Mouse (Mus musculus): ENCODE results near the gene Pdap1. TPM values are rescaled to one million over a fixed set of nuclear protein-coding genes. Genes with fewer than 3 reads are reported as not detected.
"Not testable (repeated sequence)": the region's sequence is repeated elsewhere in the genome, so short reads cannot be mapped to it uniquely, and the experiment has no call there.

Pdap1 gene
- polyA plus RNA-seq, 1 experiment from 2014 or later, result 114 TPM

- H3K4me3 ChIP-seq (ENCODE audit: low read depth, low read length), result no peak overlapping the region
- no peaks in the 10 kb centered on the region for H3K9me3 ChIP-seq (replicated peaks; ENCODE audit: control insufficient read depth, low read length, poor library complexity, severe bottlenecking)
- WGBS, result 94% methylated on average over 14 of the region's 14 CpGs
- no peak overlapping the region for H3K9ac ChIP-seq (ENCODE audit: low read depth, low read length)
- no peak overlapping the region for H3K4me2 ChIP-seq (ENCODE audit: low read length)
- ATAC-seq, result no peak
- peaks cover 9% of the 10 kb centered on the region for H3K4me1 ChIP-seq (ENCODE audit: control insufficient read depth, insufficient read depth, low read length)
- peaks cover 41% of the 10 kb centered on the region for H3K36me3 ChIP-seq (ENCODE audit: control insufficient read depth, insufficient read depth, low read length)
- no peaks in the 10 kb centered on the region for H3K27me3 ChIP-seq (ENCODE audit: control insufficient read depth, insufficient read depth, low read depth, low read length)
- no peak overlapping the region for H3K27ac ChIP-seq (ENCODE audit: low read length)
These were observed 21.3 kb upstream of the Pdap1 start for GRCm38 (mm10) chr5:145161361-145161760.

GRCm38 (mm10) chr5:145152690-145153089, 12.7 kb upstream of the Pdap1 start:
- ATAC-seq, result no peak
- H3K9me3 ChIP-seq (replicated peaks; ENCODE audit: control insufficient read depth, low read length, poor library complexity, severe bottlenecking), result no peaks in the 10 kb centered on the region
- no peak overlapping the region for H3K4me3 ChIP-seq (ENCODE audit: low read depth, low read length)
- H3K36me3 ChIP-seq (ENCODE audit: control insufficient read depth, insufficient read depth, low read length), result peaks cover 62% of the 10 kb centered on the region
- no peaks in the 10 kb centered on the region for H3K4me1 ChIP-seq (ENCODE audit: control insufficient read depth, insufficient read depth, low read length)
- WGBS, result 97% methylated on average over 5 of the region's 5 CpGs
- no peak overlapping the region for H3K4me2 ChIP-seq (ENCODE audit: low read length)
- H3K27me3 ChIP-seq (ENCODE audit: control insufficient read depth, insufficient read depth, low read depth, low read length), result no peaks in the 10 kb centered on the region
- no peak overlapping the region for H3K27ac ChIP-seq (ENCODE audit: low read length)
- H3K9ac ChIP-seq (ENCODE audit: low read depth, low read length), result no peak overlapping the region

GRCm38 (mm10) chr5:145149294-145149693, 9.3 kb upstream of the Pdap1 start:
- 92% methylated on average over 6 of the region's 6 CpGs for WGBS
- H3K4me1 ChIP-seq (ENCODE audit: control insufficient read depth, insufficient read depth, low read length), result no peaks in the 10 kb centered on the region
- no peak for ATAC-seq
- no peak overlapping the region for H3K27ac ChIP-seq (ENCODE audit: low read length)
- no peak overlapping the region for H3K4me2 ChIP-seq (ENCODE audit: low read length)
- peaks cover 71% of the 10 kb centered on the region for H3K36me3 ChIP-seq (ENCODE audit: control insufficient read depth, insufficient read depth, low read length)
- H3K9me3 ChIP-seq (replicated peaks; ENCODE audit: control insufficient read depth, low read length, poor library complexity, severe bottlenecking), result no peaks in the 10 kb centered on the region
- no peaks in the 10 kb centered on the region for H3K27me3 ChIP-seq (ENCODE audit: control insufficient read depth, insufficient read depth, low read depth, low read length)
- H3K9ac ChIP-seq (ENCODE audit: low read depth, low read length), result no peak overlapping the region
- H3K4me3 ChIP-seq (ENCODE audit: low read depth, low read length), result no peak overlapping the region

GRCm38 (mm10) chr5:145147748-145148147, 7.7 kb upstream of the Pdap1 start:
- ATAC-seq, result no peak
- 96% methylated on average over 5 of the region's 5 CpGs for WGBS

DNA sequence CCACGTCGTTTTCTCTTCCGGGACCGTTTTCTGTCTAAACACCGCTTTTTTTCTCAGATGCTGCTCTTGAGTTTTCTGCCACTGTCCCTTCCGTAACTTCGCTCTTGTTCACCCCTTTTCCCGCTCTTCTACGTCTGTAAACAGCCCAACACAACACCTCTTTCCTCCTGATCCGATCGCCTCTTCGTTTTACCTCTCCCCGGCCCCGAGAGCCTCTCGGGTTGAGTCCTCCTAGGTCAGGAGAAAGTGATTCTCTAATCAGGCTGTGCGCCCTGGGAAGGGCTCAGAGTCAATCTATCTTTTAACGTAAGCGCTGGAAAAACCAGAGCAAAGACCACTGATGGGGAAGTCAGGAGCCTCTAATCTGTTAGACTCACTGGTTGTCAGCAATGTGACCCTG, 573 bp upstream of the Pdap1 start:
- Histone ChIP-seq H3K27me3 (ENCODE audit: control insufficient read depth, insufficient read depth, low read depth, low read length) (no peaks in the 10 kb centered on the region), H3K9ac (ENCODE audit: low read depth, low read length) (peak overlapping the region; percentile 76), H3K36me3 (ENCODE audit: control insufficient read depth, insufficient read depth, low read length) (peaks cover 21% of the 10 kb centered on the region), H3K4me3 (ENCODE audit: low read depth, low read length) (peak overlapping the region; percentile 83), H3K4me2 (ENCODE audit: low read length) (peak overlapping the region; percentile 89), H3K4me1 (ENCODE audit: control insufficient read depth, insufficient read depth, low read length) (peaks cover 25% of the 10 kb centered on the region), H3K9me3 (replicated peaks; ENCODE audit: control insufficient read depth, low read length, poor library complexity, severe bottlenecking) (no peaks in the 10 kb centered on the region), H3K27ac (ENCODE audit: low read length) (peak overlapping the region; percentile 97)
- WGBS, result under 1% methylated on average over 18 of the region's 18 CpGs
- no peak for ATAC-seq

More at GRCm38 (mm10) chr5:145147748-145148147, 7.7 kb upstream of the Pdap1 start:
- H3K27me3 ChIP-seq (ENCODE audit: control insufficient read depth, insufficient read depth, low read depth, low read length), result no peaks in the 10 kb centered on the region
- H3K36me3 ChIP-seq (ENCODE audit: control insufficient read depth, insufficient read depth, low read length), result peaks cover 76% of the 10 kb centered on the region
- no peak overlapping the region for H3K4me3 ChIP-seq (ENCODE audit: low read depth, low read length)
- no peak overlapping the region for H3K27ac ChIP-seq (ENCODE audit: low read length)
- H3K9me3 ChIP-seq (replicated peaks; ENCODE audit: control insufficient read depth, low read length, poor library complexity, severe bottlenecking), result no peaks in the 10 kb centered on the region
- no peak overlapping the region for H3K4me2 ChIP-seq (ENCODE audit: low read length)
- no peaks in the 10 kb centered on the region for H3K4me1 ChIP-seq (ENCODE audit: control insufficient read depth, insufficient read depth, low read length)
- H3K9ac ChIP-seq (ENCODE audit: low read depth, low read length), result no peak overlapping the region

DNA sequence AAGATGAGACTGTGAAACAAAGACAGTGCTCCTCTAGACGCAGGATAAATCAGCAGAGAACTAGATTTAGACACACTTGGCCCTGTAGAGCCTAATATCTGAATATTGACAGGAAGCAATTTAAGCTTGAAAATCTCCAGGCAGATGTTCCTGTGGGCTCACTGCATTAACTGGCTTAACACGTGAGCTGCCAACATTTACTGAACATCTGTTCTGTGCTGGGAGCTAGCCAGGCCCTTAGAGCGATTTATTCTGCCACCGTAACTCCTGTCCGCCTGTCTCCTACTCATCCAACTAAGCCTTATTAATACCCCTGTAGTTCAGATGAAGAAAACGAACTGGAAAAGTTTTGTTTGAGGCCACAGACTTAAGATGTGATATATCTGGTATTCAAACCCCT, 1.2 kb downstream of the Pdap1 start:
- Histone ChIP-seq H3K9me3 (replicated peaks; ENCODE audit: control insufficient read depth, low read length, poor library complexity, severe bottlenecking) (no peaks in the 10 kb centered on the region), H3K27me3 (ENCODE audit: control insufficient read depth, insufficient read depth, low read depth, low read length) (no peaks in the 10 kb centered on the region), H3K36me3 (ENCODE audit: control insufficient read depth, insufficient read depth, low read length) (peaks cover 22% of the 10 kb centered on the region), H3K4me1 (ENCODE audit: control insufficient read depth, insufficient read depth, low read length) (peaks cover 25% of the 10 kb centered on the region), H3K9ac (ENCODE audit: low read depth, low read length) (peak overlapping the region; percentile 76), H3K27ac (ENCODE audit: low read length) (no peak overlapping the region), H3K4me3 (ENCODE audit: low read depth, low read length) (peak overlapping the region; percentile 83), H3K4me2 (ENCODE audit: low read length) (peak overlapping the region; percentile 89)
- 13% methylated on average over 6 of the region's 6 CpGs for WGBS
- ATAC-seq, result no peak

- not testable (repeated sequence) for H3K9me3 ChIP-seq (replicated peaks; ENCODE audit: control insufficient read depth, low read length, poor library complexity, severe bottlenecking); ATAC-seq; H3K4me2 ChIP-seq (ENCODE audit: low read length); H3K27ac ChIP-seq (ENCODE audit: low read length); H3K27me3 ChIP-seq (ENCODE audit: control insufficient read depth, insufficient read depth, low read depth, low read length); H3K4me3 ChIP-seq (ENCODE audit: low read depth, low read length); H3K4me1 ChIP-seq (ENCODE audit: control insufficient read depth, insufficient read depth, low read length); H3K9ac ChIP-seq (ENCODE audit: low read depth, low read length)
- peaks cover 53% of the 10 kb centered on the region for H3K36me3 ChIP-seq (ENCODE audit: control insufficient read depth, insufficient read depth, low read length)
- 86% methylated on average over 6 of the region's 6 CpGs for WGBS
These were observed 6.8 kb downstream of the Pdap1 start for GRCm38 (mm10) chr5:145133275-145133674.

GRCm38 (mm10) chr5:145130995-145131394, 9.0 kb downstream of the Pdap1 start:
- H3K36me3 ChIP-seq (ENCODE audit: control insufficient read depth, insufficient read depth, low read length), result peaks cover 61% of the 10 kb centered on the region
- H3K27me3 ChIP-seq (ENCODE audit: control insufficient read depth, insufficient read depth, low read depth, low read length), result no peaks in the 10 kb centered on the region
- 93% methylated on average over 3 of the region's 3 CpGs for WGBS
- no peak overlapping the region for H3K27ac ChIP-seq (ENCODE audit: low read length)
- no peak overlapping the region for H3K4me2 ChIP-seq (ENCODE audit: low read length)
- no peak overlapping the region for H3K9ac ChIP-seq (ENCODE audit: low read depth, low read length)
- H3K4me3 ChIP-seq (ENCODE audit: low read depth, low read length), result no peak overlapping the region
- no peaks in the 10 kb centered on the region for H3K9me3 ChIP-seq (replicated peaks; ENCODE audit: control insufficient read depth, low read length, poor library complexity, severe bottlenecking)
- ATAC-seq, result no peak
- H3K4me1 ChIP-seq (ENCODE audit: control insufficient read depth, insufficient read depth, low read length), result no peaks in the 10 kb centered on the region

DNA sequence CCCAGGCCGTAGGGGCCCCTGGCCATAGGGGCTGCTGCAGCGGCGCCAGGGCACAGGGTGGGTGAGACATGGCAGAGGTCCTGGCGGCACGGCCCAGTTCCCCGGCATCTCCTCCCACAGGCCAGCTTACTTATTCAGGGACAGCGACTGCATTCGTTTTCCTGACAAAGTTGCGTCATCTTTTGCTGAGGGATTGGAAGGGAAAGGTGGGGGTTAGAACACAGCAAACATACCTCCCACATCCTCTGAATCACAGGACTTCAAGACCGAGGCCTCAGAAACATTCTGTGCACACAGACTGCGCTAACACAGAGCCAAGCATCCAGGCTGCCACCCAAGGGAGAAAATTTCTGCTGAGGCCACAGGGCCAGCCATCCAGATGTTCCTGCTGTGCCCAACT, 9.8 kb downstream of the Pdap1 start:
- H3K9me3 ChIP-seq (replicated peaks; ENCODE audit: control insufficient read depth, low read length, poor library complexity, severe bottlenecking), result no peaks in the 10 kb centered on the region
- no peaks in the 10 kb centered on the region for H3K27me3 ChIP-seq (ENCODE audit: control insufficient read depth, insufficient read depth, low read depth, low read length)
- no peak overlapping the region for H3K27ac ChIP-seq (ENCODE audit: low read length)
- WGBS, result 92% methylated on average over 11 of the region's 11 CpGs
- H3K9ac ChIP-seq (ENCODE audit: low read depth, low read length), result no peak overlapping the region
- peaks cover 61% of the 10 kb centered on the region for H3K36me3 ChIP-seq (ENCODE audit: control insufficient read depth, insufficient read depth, low read length)
- ATAC-seq, result no peak
- no peak overlapping the region for H3K4me2 ChIP-seq (ENCODE audit: low read length)
- no peak overlapping the region for H3K4me3 ChIP-seq (ENCODE audit: low read depth, low read length)
- no peaks in the 10 kb centered on the region for H3K4me1 ChIP-seq (ENCODE audit: control insufficient read depth, insufficient read depth, low read length)

Data from midbrain, embryonic 16.5 days (tissue).